In the genomic region with DNA sequence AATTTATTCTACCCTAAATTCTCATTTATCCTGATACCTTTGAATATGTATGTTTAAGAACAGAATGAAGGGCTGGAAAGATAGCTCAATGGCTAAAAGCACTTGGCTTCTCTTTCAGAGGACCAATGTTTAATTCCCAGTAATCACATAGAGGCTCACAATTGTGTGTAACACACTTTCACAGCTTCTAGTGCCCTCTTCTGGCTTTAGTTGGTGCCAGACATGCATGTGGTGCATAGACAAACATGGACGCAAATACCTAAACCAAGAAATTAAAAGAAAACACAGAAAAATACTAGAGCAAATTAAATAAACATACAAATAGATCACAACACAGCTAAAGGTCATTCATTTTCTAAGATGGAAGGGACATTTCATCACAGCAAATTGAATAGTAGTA, we compare ENCODE assay signal across 31 mouse cellular contexts.
"Had no signal": no experiment of that assay in that cellular context is flagged by ENCODE, and none has a peak within 500 bp of the region (broad histone marks: within the 10 kb centered on the region; RNA-seq: fewer than 3 reads in every experiment).

No protein-coding gene starts in this region.

- DNase-seq: left cerebral cortex, postnatal 4 days; liver; liver, embryonic 13.5 days; liver, postnatal 0 days; lung, adult 18-20 months; lung, adult 2 months; lung, embryonic 14.5 days; lung, postnatal 10 days; lung, postnatal 14 days; lung, postnatal 36 days had no signal

- H3K36me3 ChIP-seq: limb, embryonic 10.5 days; limb, embryonic 12.5 days; limb, embryonic 13.5 days; limb, embryonic 15.5 days; liver, embryonic 12.5 days; liver, embryonic 13.5 days; liver, embryonic 15.5 days; lung, embryonic 15.5 days; midbrain, embryonic 10.5 days; midbrain, embryonic 12.5 days; midbrain, embryonic 13.5 days; midbrain, embryonic 15.5 days; neural tube, embryonic 12.5 days had no signal

- H3K27me3 ChIP-seq: limb, embryonic 12.5 days; limb, embryonic 13.5 days; limb, embryonic 15.5 days; liver, embryonic 12.5 days; liver, embryonic 13.5 days; liver, embryonic 15.5 days; lung, embryonic 15.5 days; megakaryocyte, embryonic 14.5 days; midbrain, embryonic 12.5 days; midbrain, embryonic 13.5 days; midbrain, embryonic 15.5 days; neural tube, embryonic 12.5 days had no signal

- ATAC-seq: liver, embryonic 12.5 days; liver, postnatal 0 days; lung, postnatal 0 days; midbrain, embryonic 13.5 days; midbrain, embryonic 15.5 days; midbrain, embryonic 16.5 days had no signal

- H3K9me3 ChIP-seq: limb, embryonic 10.5 days; limb, embryonic 12.5 days; limb, embryonic 13.5 days; limb, embryonic 15.5 days; liver, embryonic 12.5 days; liver, embryonic 13.5 days; liver, embryonic 15.5 days; lung, embryonic 15.5 days; megakaryocyte, embryonic 14.5 days; midbrain, embryonic 10.5 days; midbrain, embryonic 13.5 days; midbrain, embryonic 15.5 days; neural tube, embryonic 12.5 days had no signal

- H3K4me1 ChIP-seq: limb, embryonic 10.5 days; limb, embryonic 12.5 days; limb, embryonic 13.5 days; limb, embryonic 15.5 days; liver, embryonic 12.5 days; liver, embryonic 13.5 days; liver, embryonic 15.5 days; lung, embryonic 15.5 days; megakaryocyte, embryonic 14.5 days; midbrain, embryonic 10.5 days; midbrain, embryonic 12.5 days; midbrain, embryonic 13.5 days; midbrain, embryonic 15.5 days; neural tube, embryonic 12.5 days had no signal

- H3K9ac ChIP-seq: limb, embryonic 12.5 days; limb, embryonic 13.5 days; limb, embryonic 15.5 days; liver, embryonic 12.5 days; liver, embryonic 13.5 days; liver, embryonic 14.5 days; liver, embryonic 15.5 days; liver, postnatal 0 days; lung, embryonic 14.5 days; lung, embryonic 15.5 days; midbrain, embryonic 12.5 days; midbrain, embryonic 13.5 days; midbrain, embryonic 15.5 days; neural tube, embryonic 12.5 days had no signal

- H3K4me3 ChIP-seq: left cerebral cortex, adult 2 months; limb, embryonic 10.5 days; limb, embryonic 12.5 days; limb, embryonic 13.5 days; limb, embryonic 15.5 days; liver, embryonic 12.5 days; liver, embryonic 13.5 days; liver, embryonic 15.5 days; lung, embryonic 15.5 days; megakaryocyte, embryonic 14.5 days; midbrain, embryonic 10.5 days; midbrain, embryonic 12.5 days; midbrain, embryonic 13.5 days; midbrain, embryonic 15.5 days; myocyte; neural tube, embryonic 12.5 days had no signal

- H3K4me2 ChIP-seq: limb, embryonic 12.5 days; limb, embryonic 13.5 days; limb, embryonic 15.5 days; liver, embryonic 11.5 days; liver, embryonic 12.5 days; liver, embryonic 13.5 days; liver, embryonic 15.5 days; lung, embryonic 14.5 days; lung, embryonic 15.5 days; midbrain, embryonic 11.5 days; midbrain, embryonic 12.5 days; midbrain, embryonic 13.5 days; midbrain, embryonic 15.5 days; neural tube, embryonic 12.5 days had no signal

- H3K27ac ChIP-seq: left cerebral cortex, adult 2 months; limb, embryonic 10.5 days; limb, embryonic 12.5 days; limb, embryonic 13.5 days; limb, embryonic 15.5 days; liver, embryonic 12.5 days; liver, embryonic 13.5 days; liver, embryonic 14.5 days; liver, embryonic 15.5 days; lung, embryonic 15.5 days; macrophage; midbrain, embryonic 10.5 days; midbrain, embryonic 12.5 days; midbrain, embryonic 13.5 days; midbrain, embryonic 15.5 days; neural tube, embryonic 12.5 days had no signal
